Mouse (Mus musculus) MN1 (cell line): ENCODE results near the gene Ifrd1.
"Not testable (repeated sequence)": the region's sequence is repeated elsewhere in the genome, so short reads cannot be mapped to it uniquely, and the experiment has no call there.

ENCODE experiments used
- DNase-seq: peaks from one replicate; pipeline ENCODE4 v3.0.0-alpha.2; 2016; ENCODE audit warnings: low spot score

Ifrd1 gene

GRCm38 (mm10) chr12:40248454-40249180 is at the start of gene Ifrd1:
Gene Ifrd1, minus strand, starts transcription at chr12:40248504.
- DNase-seq = no peak

GRCm38 (mm10) chr12:40286539-40286938 is 38.2 kb upstream of the Ifrd1 start:
- no peak for DNase-seq

- DNase-seq = no peak
Observed at GRCm38 (mm10) chr12:40280596-40281325, 32.5 kb upstream of the Ifrd1 start.

- DNase-seq = no peak
Observed at GRCm38 (mm10) chr12:40277581-40277980, 29.3 kb upstream of the Ifrd1 start.

GRCm38 (mm10) chr12:40274931-40275330 is 26.6 kb upstream of the Ifrd1 start:
- DNase-seq = no peak

GRCm38 (mm10) chr12:40273339-40273738 is 25.0 kb upstream of the Ifrd1 start:
- no peak for DNase-seq

GRCm38 (mm10) chr12:40272710-40273109 is 24.4 kb upstream of the Ifrd1 start:
- DNase-seq = no peak

GRCm38 (mm10) chr12:40268313-40268712 is 20.0 kb upstream of the Ifrd1 start:
- DNase-seq = no peak

GRCm38 (mm10) chr12:40263712-40264111 is 15.4 kb upstream of the Ifrd1 start:
- DNase-seq = no peak

GRCm38 (mm10) chr12:40263006-40263405 is 14.7 kb upstream of the Ifrd1 start:
- peak; percentile 15 for DNase-seq

- DNase-seq = no peak
Observed at GRCm38 (mm10) chr12:40258462-40259000, 10.2 kb upstream of the Ifrd1 start.

GRCm38 (mm10) chr12:40257226-40257625 is 8.9 kb upstream of the Ifrd1 start:
- peak; percentile 84 for DNase-seq

GRCm38 (mm10) chr12:40256543-40256942 is 8.2 kb upstream of the Ifrd1 start:
- DNase-seq = no peak

GRCm38 (mm10) chr12:40256033-40256432 is 7.7 kb upstream of the Ifrd1 start:
- DNase-seq = peak; percentile 32

GRCm38 (mm10) chr12:40255310-40255709 is 7.0 kb upstream of the Ifrd1 start:
- DNase-seq = not testable (repeated sequence)

GRCm38 (mm10) chr12:40254729-40255128 is 6.4 kb upstream of the Ifrd1 start:
- DNase-seq = no peak

GRCm38 (mm10) chr12:40253241-40253640 is 4.9 kb upstream of the Ifrd1 start:
- DNase-seq = no peak

- no peak for DNase-seq
Observed at GRCm38 (mm10) chr12:40250256-40250655, 2.0 kb upstream of the Ifrd1 start.

- DNase-seq = peak; percentile 66
Observed at GRCm38 (mm10) chr12:40247976-40248375, 328 bp downstream of the Ifrd1 start.

GRCm38 (mm10) chr12:40247384-40247783 is 920 bp downstream of the Ifrd1 start:
- no peak for DNase-seq

- DNase-seq = no peak
Observed at GRCm38 (mm10) chr12:40245434-40245970, 2.8 kb downstream of the Ifrd1 start.

GRCm38 (mm10) chr12:40244926-40245325 is 3.4 kb downstream of the Ifrd1 start:
- DNase-seq = no peak

GRCm38 (mm10) chr12:40243821-40244221 is 4.5 kb downstream of the Ifrd1 start:
- DNase-seq = peak; percentile 59
